Mouse (Mus musculus) kidney, adult 2 months (tissue): ENCODE measurements around the gene Mob3b. TPM values are rescaled to one million over a fixed set of nuclear protein-coding genes. Genes with fewer than 3 reads are reported as not detected.

ENCODE experiments used
- DNase-seq: peaks from one replicate; pipeline ENCODE4 v3.0.0; 2021
- H3K27ac ChIP-seq: fragments of 200-500 bp; 2 replicates; pipeline ENCODE4 v1.5.1; 2012; ENCODE audit warnings: low read depth, low read length, control low read depth, inconsistent platforms; ENCODE audit not compliant: insufficient read depth
- H3K27me3 ChIP-seq: fragments of 200-500 bp; replicated peaks from 2 replicates; pipeline ENCODE4 v1.6.1; 2012; ENCODE audit warnings: mild to moderate bottlenecking, moderate library complexity, low read length, inconsistent platforms; ENCODE audit not compliant: control insufficient read depth, insufficient read depth
- H3K36me3 ChIP-seq: fragments of 200-500 bp; 2 replicates; pipeline ENCODE4 v1.6.1; 2012; ENCODE audit warnings: mild to moderate bottlenecking, moderate library complexity, low read length, inconsistent platforms; ENCODE audit not compliant: control insufficient read depth, insufficient read depth
- H3K4me1 ChIP-seq: fragments of 200-500 bp; 2 replicates; pipeline ENCODE4 v1.6.1; 2011; ENCODE audit warnings: low read length; ENCODE audit not compliant: control insufficient read depth, insufficient read depth
- H3K4me3 ChIP-seq: fragments of 200-500 bp; 2 replicates; pipeline ENCODE4 v1.5.1; 2011; ENCODE audit warnings: mild to moderate bottlenecking, low read depth, low read length, control low read depth; ENCODE audit not compliant: insufficient read depth
- CTCF ChIP-seq: fragments of 200-500 bp; conservative IDR thresholded peaks from 2 replicates; pipeline ENCODE4 v1.5.1; 2011; ENCODE audit warnings: low read depth, mild to moderate bottlenecking, control low read depth, low read length, moderate library complexity, mixed read lengths; ENCODE audit not compliant: insufficient read depth, insufficient read length
- POLR2A ChIP-seq: fragments of 200-500 bp; IDR thresholded peaks from one replicate; pipeline ENCODE4 v1.6.1; 2011; ENCODE audit warnings: low read depth, low read length, control low read depth
- WGBS: fragments of 180-500 bp; shearing (Covaris S2); methylation state at CpG from one replicate; pipeline ENCODE4 v1.1.7; 2018; 5-methylcytosine and 5-hydroxymethylcytosine counted together
- polyA plus RNA-seq: library from polyadenylated mRNA; depleted of rRNA; stranded (reverse); fragments of >200 nt; gene quantifications from 2 replicates; pipeline ENCODE4 v1.2.3, GENCODE M21; 2012

The Mob3b gene
- polyA plus RNA-seq, 1 experiment, result 11.8 TPM

DNA sequence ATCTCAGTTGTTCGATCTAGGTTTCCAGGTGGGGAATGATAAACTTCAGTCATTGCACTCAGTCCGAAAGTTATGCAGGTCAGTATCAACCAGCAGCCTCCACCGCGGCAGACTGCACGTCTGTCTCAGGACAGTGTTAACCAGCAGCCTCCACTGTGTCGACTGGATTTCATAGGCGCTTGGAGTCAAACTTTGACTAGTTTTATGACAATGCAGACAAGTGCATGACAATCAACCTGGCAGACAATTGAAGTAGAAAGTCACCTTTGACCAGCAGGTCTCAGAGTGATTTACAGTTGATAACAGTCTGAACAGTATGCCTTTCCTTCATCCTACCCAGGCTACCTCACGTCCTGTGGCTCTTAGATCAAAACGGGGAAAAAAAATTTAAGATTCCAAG lies 166.6 kb downstream of the Mob3b start:
- peak; percentile 68 for DNase-seq
- WGBS, result 53% methylated on average over 9 of the region's 9 CpGs
- Histone ChIP-seq H3K27ac (peak overlapping the region; percentile 75), H3K4me3 (no peak overlapping the region), H3K27me3 (no peaks in the 10 kb centered on the region), H3K36me3 (no peaks in the 10 kb centered on the region), H3K4me1 (peaks cover 29% of the 10 kb centered on the region)
- TF ChIP-seq POLR2A (no peak), CTCF (no peak)

DNA sequence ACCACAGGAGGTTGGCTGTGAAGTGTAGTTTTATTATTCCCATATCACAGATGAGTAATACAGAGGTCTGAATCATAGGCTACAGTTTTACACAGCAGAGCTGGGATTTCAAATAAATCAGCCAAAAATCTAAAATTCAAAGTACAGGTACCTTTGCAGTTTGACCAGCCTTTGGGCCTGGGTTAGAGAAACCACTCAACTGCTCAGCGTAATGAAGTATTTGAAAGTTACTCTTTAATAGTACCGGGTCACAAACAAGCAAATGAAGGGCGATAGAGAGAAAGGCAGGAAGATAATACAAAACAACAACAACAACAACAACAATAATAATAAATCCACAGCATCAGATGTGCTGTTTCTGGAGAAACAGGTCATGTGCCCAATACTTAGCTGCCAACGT lies 169.7 kb downstream of the Mob3b start:
- no peak overlapping the region for H3K4me3 ChIP-seq
- H3K27me3 ChIP-seq, result no peaks in the 10 kb centered on the region
- peak; percentile 73 for DNase-seq
- 59% methylated on average over 4 of the region's 4 CpGs for WGBS
- no peaks in the 10 kb centered on the region for H3K36me3 ChIP-seq
- H3K27ac ChIP-seq, result peak overlapping the region; percentile 51
- TF ChIP-seq CTCF, result no peak
- TF ChIP-seq POLR2A, result no peak
- H3K4me1 ChIP-seq, result peaks cover 20% of the 10 kb centered on the region; the same call in 1 of the 2 replicates

DNA sequence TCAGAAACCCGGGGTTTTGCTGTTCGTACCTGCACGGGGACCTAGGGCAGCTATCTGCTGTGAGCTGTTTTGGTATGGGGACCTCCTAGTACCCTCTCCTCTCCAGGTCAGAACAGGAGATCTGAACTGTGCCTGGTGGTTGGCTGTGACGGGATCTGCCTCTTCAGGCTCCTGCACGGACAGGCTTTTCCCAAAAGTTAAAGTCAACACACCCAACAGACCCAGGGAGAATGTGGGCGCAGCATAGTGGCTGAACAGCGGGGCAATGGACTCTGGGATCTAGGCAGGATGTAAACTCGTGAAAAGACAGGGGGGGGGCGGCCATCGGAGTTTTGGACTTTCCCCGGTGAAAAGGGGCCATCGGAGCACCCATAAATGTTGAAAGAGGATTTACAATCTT lies 170.2 kb downstream of the Mob3b start:
- Histone ChIP-seq H3K4me1 (peaks cover 15% of the 10 kb centered on the region; the same call in 1 of the 2 replicates), H3K36me3 (no peaks in the 10 kb centered on the region), H3K27me3 (no peaks in the 10 kb centered on the region), H3K4me3 (no peak overlapping the region), H3K27ac (peak overlapping the region; percentile 35; the same call in 1 of the 2 replicates)
- no peak for DNase-seq
- TF ChIP-seq CTCF (no peak), POLR2A (no peak)
- 69% methylated on average over 12 of the region's 12 CpGs for WGBS

DNA sequence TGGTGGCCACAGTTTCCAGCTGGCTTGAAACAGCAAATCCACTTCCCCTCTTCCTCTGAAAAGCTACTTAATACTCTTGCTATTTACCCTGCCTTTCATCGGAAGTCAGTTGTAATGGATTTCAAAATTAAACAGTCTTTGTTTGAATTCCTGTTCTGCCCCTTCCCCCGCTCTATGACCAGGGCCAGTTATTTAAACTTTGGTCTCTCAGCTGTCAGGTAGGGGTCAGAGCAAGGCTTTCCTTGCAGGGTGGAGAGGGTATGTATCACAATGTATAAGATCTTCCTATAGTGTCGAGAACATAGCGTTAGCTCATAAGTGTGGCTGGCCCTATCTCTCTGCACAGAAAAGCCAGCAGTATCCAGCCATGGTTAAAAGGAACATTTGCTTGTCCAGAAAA lies 170.6 kb downstream of the Mob3b start:
- WGBS, result 67% methylated on average over 4 of the region's 4 CpGs
- Histone ChIP-seq H3K27ac (peak overlapping the region; percentile 35; the same call in 1 of the 2 replicates), H3K4me1 (peaks cover 11% of the 10 kb centered on the region; the same call in 1 of the 2 replicates), H3K36me3 (no peaks in the 10 kb centered on the region), H3K27me3 (no peaks in the 10 kb centered on the region), H3K4me3 (no peak overlapping the region)
- TF ChIP-seq POLR2A (no peak), CTCF (no peak)
- no peak for DNase-seq

DNA sequence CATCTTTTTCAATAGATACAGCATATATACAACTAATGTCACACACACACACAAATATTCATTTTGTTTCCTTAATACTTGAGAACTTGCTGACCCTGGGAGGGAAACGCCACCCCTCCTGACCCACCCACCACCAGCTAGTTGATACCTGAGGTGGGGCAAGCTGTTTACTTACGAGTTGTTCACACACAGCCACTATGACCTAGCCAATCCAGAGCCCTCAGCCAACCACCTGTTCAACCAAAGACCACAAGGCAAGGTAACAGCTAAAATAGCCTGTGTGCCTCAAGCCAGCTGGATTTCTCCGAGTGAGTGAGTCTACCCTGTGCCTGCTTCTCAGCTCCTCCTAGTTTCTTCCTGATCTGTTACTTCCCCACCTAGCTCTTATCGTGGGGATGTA lies 172.9 kb downstream of the Mob3b start:
- H3K4me1 ChIP-seq, result peaks cover 10% of the 10 kb centered on the region
- H3K27ac ChIP-seq, result no peak overlapping the region
- WGBS, result 93% methylated on average over 4 of the region's 4 CpGs
- DNase-seq, result no peak
- H3K36me3 ChIP-seq, result no peaks in the 10 kb centered on the region
- H3K27me3 ChIP-seq, result no peaks in the 10 kb centered on the region
- H3K4me3 ChIP-seq, result no peak overlapping the region
- TF ChIP-seq POLR2A (no peak), CTCF (no peak)

DNA sequence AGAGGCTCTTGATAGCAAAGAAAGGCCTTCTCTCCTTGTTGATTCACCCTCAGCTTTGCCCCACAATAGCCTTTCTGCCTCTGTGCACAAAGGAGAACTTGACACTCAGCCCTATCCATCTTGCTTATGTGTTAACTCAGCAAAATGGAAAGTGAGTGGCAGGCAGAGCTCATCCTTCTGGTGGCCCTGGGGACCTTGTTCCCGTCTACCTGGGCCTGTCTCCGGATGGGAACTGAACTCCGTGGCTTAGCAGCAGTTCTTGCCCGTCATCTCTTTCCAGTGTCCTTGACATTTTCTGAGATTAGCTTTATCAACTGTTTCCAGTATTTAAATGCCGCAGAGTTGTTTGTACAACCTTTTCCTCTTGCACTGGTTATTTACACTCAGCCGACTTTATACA lies 173.8 kb downstream of the Mob3b start:
- no peak for TF ChIP-seq CTCF
- TF ChIP-seq POLR2A, result no peak
- Histone ChIP-seq H3K4me3 (no peak overlapping the region), H3K27me3 (no peaks in the 10 kb centered on the region), H3K4me1 (peaks cover 10% of the 10 kb centered on the region), H3K27ac (no peak overlapping the region), H3K36me3 (no peaks in the 10 kb centered on the region)
- 70% methylated on average over 6 of the region's 6 CpGs for WGBS
- no peak for DNase-seq

DNA sequence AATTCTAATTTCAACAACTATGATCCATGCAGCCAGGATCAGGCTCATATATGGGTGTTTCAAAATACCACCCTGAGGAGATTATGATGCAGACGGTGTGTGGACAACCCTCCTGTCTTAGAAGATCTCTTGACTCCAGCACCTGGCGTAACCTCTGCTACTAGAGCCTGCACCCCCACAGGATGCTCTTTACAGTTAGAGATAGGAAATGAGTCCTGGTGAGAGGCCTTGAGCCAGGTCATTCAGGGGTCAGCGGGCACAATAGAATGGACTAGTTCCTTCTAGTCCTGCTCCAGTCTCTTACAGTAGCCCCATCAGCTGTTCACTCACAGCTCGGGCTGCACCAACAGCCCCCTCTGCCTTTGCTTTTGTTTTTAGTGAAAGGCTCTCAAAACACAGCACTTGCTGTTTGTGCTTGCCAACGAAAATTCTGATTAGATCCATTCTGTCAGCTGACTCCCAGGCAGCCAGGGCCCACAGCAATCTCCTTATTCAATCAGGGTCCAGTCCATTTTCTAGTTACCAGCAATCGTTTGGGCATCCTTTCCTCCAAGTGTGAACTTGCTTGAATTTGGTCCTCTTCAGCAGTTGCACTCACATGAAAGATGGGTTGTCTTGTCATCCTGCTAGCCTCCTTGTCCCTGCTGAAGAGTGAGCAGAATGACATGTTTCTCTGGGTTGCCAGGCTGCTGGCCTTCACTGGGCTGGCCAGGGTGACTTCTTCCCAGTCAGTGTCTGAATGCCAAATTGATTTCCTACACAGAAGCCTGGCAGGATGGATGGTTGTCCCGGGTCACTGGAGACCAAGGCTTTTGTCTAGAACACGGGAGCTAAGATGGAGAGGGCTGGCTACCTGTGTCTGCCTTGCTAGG lies 175.7 kb downstream of the Mob3b start:
- no peak for DNase-seq
- no peaks in the 10 kb centered on the region for H3K36me3 ChIP-seq
- TF ChIP-seq POLR2A, result no peak
- TF ChIP-seq CTCF, result no peak
- 69% methylated on average over 8 of the region's 8 CpGs for WGBS
- peaks cover 6% of the 10 kb centered on the region for H3K4me1 ChIP-seq
- H3K27me3 ChIP-seq, result no peaks in the 10 kb centered on the region
- no peak overlapping the region for H3K4me3 ChIP-seq
- H3K27ac ChIP-seq, result no peak overlapping the region
